Mouse (Mus musculus): ENCODE data around the gene Rpl3. TPM values are rescaled to one million over a fixed set of nuclear protein-coding genes. Genes with fewer than 3 reads are reported as not detected.

Gene Rpl3
- polyA plus RNA-seq, 1 experiment = 692 TPM

DNA sequence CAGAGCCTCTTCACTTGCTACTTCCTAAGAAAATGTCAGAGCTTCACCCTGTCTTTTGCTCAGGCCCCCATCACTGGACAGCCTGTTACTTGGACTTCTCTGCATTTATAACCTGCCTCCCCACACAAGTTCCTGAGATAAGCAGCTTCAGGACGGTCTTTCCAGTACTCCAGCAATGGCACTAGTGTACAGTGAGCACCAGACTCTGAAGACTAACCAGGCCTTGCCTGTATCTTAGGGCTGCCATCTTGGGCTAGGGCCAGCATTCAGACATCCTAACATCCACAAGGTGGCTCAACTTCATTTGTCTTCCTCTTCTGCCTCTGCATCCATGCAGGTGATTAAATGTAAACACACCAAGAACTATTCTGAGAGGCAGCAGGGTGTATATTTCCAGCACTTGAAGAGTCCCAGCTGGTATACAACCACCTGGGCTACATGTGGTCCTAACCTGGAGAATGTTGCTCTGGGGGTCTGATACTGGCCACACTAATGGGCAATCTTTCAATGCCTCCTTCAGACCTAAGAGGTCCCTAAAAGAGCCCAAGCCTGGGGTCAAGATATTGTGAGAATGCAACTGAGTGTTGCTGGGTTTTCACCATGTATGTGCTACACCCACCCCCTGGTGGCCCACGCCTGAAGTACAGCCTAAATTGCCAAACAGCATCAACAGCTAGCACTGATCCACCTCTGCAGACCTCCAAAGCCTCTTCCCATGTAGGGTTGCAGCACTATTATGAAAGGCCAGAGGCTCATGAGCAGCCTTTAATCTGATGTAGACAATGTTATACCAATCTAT is 15.1 kb downstream of the Rpl3 start:
- TF ChIP-seq CTCF (IDR thresholded peaks at IDR 0.05; ENCODE audit: borderline replicate concordance, insufficient read depth, low read depth, low read length) = peak; percentile 95
- TF ChIP-seq POLR2A (IDR thresholded peaks at IDR 0.05; ENCODE audit: borderline replicate concordance, insufficient read depth, low read length) = no peak
- WGBS = 15% methylated on average over 2 of the region's 2 CpGs
- DNase-seq = peak; percentile 41 to 62
- no peak overlapping the region for H3K27ac ChIP-seq (ENCODE audit: insufficient read depth, low read length)
- H3K4me1 ChIP-seq (ENCODE audit: control insufficient read depth, insufficient read depth, low read length) = peaks cover 7% of the 10 kb centered on the region; the same call in 1 of the 2 replicates
- no peaks in the 10 kb centered on the region for H3K27me3 ChIP-seq (ENCODE audit: control insufficient read depth, insufficient read depth, low read length)
- H3K4me3 ChIP-seq (replicated peaks; ENCODE audit: insufficient read depth, low read depth, low read length) = no peak overlapping the region

DNA sequence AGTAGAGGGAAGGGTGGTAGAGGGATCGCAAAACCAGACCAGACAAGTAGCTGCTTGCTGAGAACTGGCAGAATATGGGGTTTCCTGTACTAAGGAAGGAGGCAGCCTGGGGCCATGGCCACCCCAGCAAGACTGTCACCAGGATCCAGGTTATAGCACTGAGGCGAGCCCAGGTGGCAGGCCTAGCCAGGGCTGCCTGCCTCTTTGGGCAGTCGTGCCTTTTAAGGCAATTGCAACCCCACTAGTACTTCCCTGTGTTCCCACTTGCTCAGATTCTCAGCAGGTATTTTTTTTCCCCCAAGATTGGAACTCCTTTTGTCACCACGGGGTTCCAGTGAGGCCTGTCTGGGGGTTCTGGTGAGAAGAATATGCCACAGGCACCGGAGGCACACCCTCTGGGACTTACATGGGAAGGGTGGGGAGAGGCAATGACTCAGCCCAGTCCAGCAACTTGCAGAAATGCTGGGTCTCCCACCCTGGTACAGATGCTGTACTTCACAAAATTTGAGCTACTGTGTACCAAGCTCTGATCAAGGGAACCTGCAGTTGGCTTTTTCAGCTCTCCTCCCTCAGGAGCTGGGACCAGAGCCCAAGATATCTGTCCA is 15.8 kb downstream of the Rpl3 start:
- no peak for TF ChIP-seq CTCF (IDR thresholded peaks at IDR 0.05; ENCODE audit: borderline replicate concordance, insufficient read depth, low read depth, low read length)
- no peak for TF ChIP-seq POLR2A (IDR thresholded peaks at IDR 0.05; ENCODE audit: borderline replicate concordance, insufficient read depth, low read length)
- H3K27me3 ChIP-seq (ENCODE audit: control insufficient read depth, insufficient read depth, low read length) = no peaks in the 10 kb centered on the region
- no peak overlapping the region for H3K4me3 ChIP-seq (replicated peaks; ENCODE audit: insufficient read depth, low read depth, low read length)
- H3K4me1 ChIP-seq (ENCODE audit: control insufficient read depth, insufficient read depth, low read length) = peaks cover 7% of the 10 kb centered on the region; the same call in 1 of the 2 replicates
- DNase-seq = no peak
- WGBS = 49% methylated on average over 5 of the region's 5 CpGs
- no peak overlapping the region for H3K27ac ChIP-seq (ENCODE audit: insufficient read depth, low read length)

DNA sequence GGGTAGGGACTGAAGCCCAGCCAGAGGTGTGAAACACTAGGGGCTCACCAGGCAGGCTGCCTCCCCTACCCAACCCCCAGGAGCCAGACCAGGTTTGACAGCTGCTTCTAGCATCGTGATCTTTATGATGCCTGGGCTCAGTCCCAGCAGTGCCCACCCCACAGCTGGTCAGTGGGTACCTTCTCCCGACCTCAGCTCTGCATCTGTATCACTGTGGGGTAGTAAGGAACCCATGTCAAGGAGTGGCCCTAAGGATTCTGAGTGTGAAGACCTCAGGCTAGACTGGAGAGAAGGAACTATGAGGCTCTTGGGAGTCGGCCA is 16.3 kb downstream of the Rpl3 start:
- 48% methylated on average over 3 of the region's 3 CpGs for WGBS
- TF ChIP-seq POLR2A (IDR thresholded peaks at IDR 0.05; ENCODE audit: borderline replicate concordance, insufficient read depth, low read length) = no peak
- no peak for TF ChIP-seq CTCF (IDR thresholded peaks at IDR 0.05; ENCODE audit: borderline replicate concordance, insufficient read depth, low read depth, low read length)
- Histone ChIP-seq H3K4me1 (ENCODE audit: control insufficient read depth, insufficient read depth, low read length) (peaks cover 7% of the 10 kb centered on the region; the same call in 1 of the 2 replicates), H3K4me3 (replicated peaks; ENCODE audit: insufficient read depth, low read depth, low read length) (no peak overlapping the region), H3K27ac (ENCODE audit: insufficient read depth, low read length) (no peak overlapping the region), H3K27me3 (ENCODE audit: control insufficient read depth, insufficient read depth, low read length) (no peaks in the 10 kb centered on the region)
- no peak for DNase-seq

DNA sequence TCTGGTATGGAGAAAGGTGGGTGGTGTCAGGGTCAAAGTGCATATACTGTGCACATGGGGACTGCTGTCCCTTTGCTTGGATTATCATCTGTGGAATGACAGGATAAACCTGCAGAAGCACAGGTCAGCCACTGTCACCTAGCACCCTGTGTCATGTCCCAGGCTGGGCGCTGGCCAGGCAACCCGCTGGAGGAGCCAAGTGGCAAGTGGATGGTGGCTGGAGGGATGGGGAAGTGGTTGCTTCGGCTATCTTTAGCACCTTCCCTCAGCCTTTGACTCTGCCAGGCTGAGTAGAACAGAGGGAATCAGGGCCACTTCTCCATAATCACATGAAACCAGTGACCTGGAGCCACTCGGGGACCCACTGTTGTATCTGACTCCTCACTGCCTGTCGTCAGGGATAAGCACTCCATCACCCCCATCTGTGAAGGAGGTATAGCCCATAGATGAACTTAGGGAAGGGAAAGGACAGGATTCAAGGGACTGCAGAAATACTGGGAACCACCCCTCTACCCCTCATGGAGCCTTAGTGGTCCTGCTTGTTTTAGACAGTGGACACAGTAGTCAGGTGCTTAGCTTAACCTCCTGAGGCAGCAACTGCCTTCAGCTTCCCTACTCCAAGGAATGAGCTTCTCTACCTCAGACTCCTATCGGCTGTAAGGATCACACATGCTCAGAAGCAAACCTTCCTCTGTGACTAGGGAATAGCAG is 16.9 kb downstream of the Rpl3 start:
- TF ChIP-seq POLR2A (IDR thresholded peaks at IDR 0.05; ENCODE audit: borderline replicate concordance, insufficient read depth, low read length) (no peak), CTCF (IDR thresholded peaks at IDR 0.05; ENCODE audit: borderline replicate concordance, insufficient read depth, low read depth, low read length) (no peak)
- Histone ChIP-seq H3K4me3 (replicated peaks; ENCODE audit: insufficient read depth, low read depth, low read length) (no peak overlapping the region), H3K27ac (ENCODE audit: insufficient read depth, low read length) (no peak overlapping the region), H3K27me3 (ENCODE audit: control insufficient read depth, insufficient read depth, low read length) (no peaks in the 10 kb centered on the region), H3K4me1 (ENCODE audit: control insufficient read depth, insufficient read depth, low read length) (peaks cover 7% of the 10 kb centered on the region; the same call in 1 of the 2 replicates)
- DNase-seq = no peak
- 46% methylated on average over 6 of the region's 6 CpGs for WGBS

DNA sequence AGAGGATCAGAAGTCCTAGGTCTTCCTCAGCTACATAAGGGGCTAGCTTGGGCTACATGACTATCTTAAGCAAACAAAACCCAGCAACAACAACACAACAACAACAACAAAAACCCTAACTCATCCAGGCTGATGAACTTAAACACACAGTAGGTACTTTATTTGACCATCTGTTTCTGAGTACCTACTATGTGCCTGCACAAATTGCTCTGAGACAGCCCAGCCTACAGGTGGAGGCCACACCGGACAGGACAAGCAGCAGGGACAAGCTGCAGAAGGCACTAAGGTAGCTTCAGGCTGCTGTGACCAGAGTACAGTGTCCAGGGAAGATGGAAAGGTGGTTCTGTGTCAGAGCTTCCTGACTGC is 18.4 kb downstream of the Rpl3 start:
- Histone ChIP-seq H3K4me3 (replicated peaks; ENCODE audit: insufficient read depth, low read depth, low read length) (no peak overlapping the region), H3K27ac (ENCODE audit: insufficient read depth, low read length) (no peak overlapping the region), H3K4me1 (ENCODE audit: control insufficient read depth, insufficient read depth, low read length) (peaks cover 7% of the 10 kb centered on the region; the same call in 1 of the 2 replicates), H3K27me3 (ENCODE audit: control insufficient read depth, insufficient read depth, low read length) (no peaks in the 10 kb centered on the region)
- no peak for TF ChIP-seq POLR2A (IDR thresholded peaks at IDR 0.05; ENCODE audit: borderline replicate concordance, insufficient read depth, low read length)
- DNase-seq = no peak
- WGBS = 95% methylated on average over 1 of the region's 1 CpGs

DNA sequence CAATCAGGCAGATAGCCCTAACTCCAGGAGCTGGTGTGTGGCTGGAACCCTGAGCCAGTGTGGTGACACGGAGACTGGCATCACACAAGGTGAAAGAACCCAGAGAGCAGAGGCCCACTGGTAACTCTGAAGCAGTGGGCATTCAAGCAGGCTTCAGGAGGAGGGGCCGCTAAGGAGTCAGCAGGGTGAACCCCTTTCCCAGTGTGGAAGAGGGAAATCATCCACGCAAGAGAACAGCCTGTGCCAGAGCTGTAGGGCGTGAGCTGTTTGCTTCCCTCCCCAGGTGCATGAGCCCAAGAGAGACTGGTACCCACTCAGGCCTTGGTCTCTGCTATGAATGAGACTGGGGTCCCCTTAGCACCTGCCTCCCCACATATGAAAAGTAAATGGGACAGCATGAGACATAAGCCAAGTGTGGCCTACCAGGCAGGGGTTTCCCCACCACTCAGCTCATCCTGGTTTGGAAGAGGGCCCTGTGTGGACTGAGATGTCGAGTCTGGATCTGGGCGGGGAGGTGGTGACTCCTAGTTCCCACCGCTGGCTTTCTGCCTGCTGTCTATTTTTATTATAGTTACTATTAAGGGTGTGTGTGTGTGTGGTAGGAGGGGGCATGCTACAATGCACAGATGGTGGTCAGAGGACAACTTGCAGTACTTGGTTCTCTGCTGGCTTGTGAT is 19.0 kb downstream of the Rpl3 start:
- no peak overlapping the region for H3K4me3 ChIP-seq (replicated peaks; ENCODE audit: insufficient read depth, low read depth, low read length)
- WGBS = 82% methylated on average over 7 of the region's 7 CpGs
- peaks cover 7% of the 10 kb centered on the region; the same call in 1 of the 2 replicates for H3K4me1 ChIP-seq (ENCODE audit: control insufficient read depth, insufficient read depth, low read length)
- TF ChIP-seq CTCF (IDR thresholded peaks at IDR 0.05; ENCODE audit: borderline replicate concordance, insufficient read depth, low read depth, low read length) (no peak), POLR2A (IDR thresholded peaks at IDR 0.05; ENCODE audit: borderline replicate concordance, insufficient read depth, low read length) (no peak)
- no peaks in the 10 kb centered on the region for H3K27me3 ChIP-seq (ENCODE audit: control insufficient read depth, insufficient read depth, low read length)
- DNase-seq = no peak
- H3K27ac ChIP-seq (ENCODE audit: insufficient read depth, low read length) = no peak overlapping the region

DNA sequence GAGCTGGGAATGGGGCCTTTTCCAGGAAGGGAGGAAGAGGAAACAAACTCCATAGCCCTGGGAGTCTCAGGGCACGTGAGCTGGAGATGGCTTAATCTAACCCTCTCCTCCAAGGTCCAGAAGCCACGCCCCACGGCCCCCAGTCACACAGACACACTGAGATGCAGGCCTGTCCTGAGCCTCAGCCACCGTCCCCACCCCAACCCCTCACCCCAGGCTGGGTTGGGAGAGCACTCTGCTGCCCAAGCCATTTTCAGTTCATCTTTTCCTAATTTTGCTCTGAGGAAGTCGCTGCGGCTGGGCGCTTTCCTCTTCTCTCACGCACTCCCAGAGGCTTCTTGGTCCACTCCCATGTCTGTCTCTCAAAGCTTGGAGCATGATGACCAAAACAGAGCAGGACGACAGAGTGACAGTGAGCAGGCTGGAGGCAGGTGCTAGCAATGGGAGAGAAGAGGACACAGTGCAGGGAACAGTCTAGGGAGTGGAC is 19.7 kb downstream of the Rpl3 start:
- 61% methylated on average over 9 of the region's 9 CpGs for WGBS

More for the DNA sequence above, 19.7 kb downstream of the Rpl3 start:
- TF ChIP-seq CTCF (IDR thresholded peaks at IDR 0.05; ENCODE audit: borderline replicate concordance, insufficient read depth, low read depth, low read length) (no peak), POLR2A (IDR thresholded peaks at IDR 0.05; ENCODE audit: borderline replicate concordance, insufficient read depth, low read length) (no peak)
- Histone ChIP-seq H3K27me3 (ENCODE audit: control insufficient read depth, insufficient read depth, low read length) (no peaks in the 10 kb centered on the region), H3K27ac (ENCODE audit: insufficient read depth, low read length) (no peak overlapping the region), H3K4me3 (replicated peaks; ENCODE audit: insufficient read depth, low read depth, low read length) (no peak overlapping the region), H3K4me1 (ENCODE audit: control insufficient read depth, insufficient read depth, low read length) (peaks cover 7% of the 10 kb centered on the region; the same call in 1 of the 2 replicates)
- no peak for DNase-seq

Measured in cerebellum, adult 2 months (tissue).